Mouse (Mus musculus) B cell, adult 62 days (primary cell): ENCODE data around the gene Zfp956. TPM values are rescaled to one million over a fixed set of nuclear protein-coding genes. Genes with fewer than 3 reads are reported as not detected.

Experiments
- total RNA-seq: library from RNA; stranded (reverse); gene quantifications from 4 replicates; pipeline ENCODE4 v1.2.4, GENCODE M21; 2023

The Zfp956 gene
- total RNA-seq = 27.9 to 34.3 TPM (median 31.3 TPM) in 4 replicates

DNA sequence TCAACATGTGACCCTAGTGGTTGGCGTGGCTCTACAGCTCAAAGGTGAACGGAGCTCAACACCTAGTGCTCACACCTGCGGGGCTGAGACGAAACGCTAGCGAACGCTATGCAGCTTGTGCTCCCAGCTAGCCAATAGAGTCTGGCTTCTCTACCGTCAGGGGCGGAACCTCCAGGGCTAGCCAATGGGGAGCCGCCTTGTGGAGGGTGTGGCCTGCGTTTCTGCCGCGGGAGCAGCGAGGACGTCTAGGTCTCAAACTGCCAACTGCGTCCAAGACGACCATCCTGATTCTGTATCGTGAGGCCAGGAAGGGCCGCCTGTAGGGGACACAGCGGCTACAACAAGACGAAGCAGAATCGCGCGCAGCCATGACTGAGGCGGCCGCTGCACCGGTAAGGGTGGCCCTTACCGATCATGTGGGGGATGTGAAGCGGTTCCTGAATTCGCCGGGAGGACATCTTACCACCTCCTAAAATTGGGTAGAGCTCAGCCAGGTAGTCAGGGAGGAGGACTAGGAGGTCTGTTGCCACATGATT, at the start of gene Zfp956:
Gene Zfp956, plus strand, starts transcription at position 200 of the 536 bp plus-strand sequence.

DNA sequence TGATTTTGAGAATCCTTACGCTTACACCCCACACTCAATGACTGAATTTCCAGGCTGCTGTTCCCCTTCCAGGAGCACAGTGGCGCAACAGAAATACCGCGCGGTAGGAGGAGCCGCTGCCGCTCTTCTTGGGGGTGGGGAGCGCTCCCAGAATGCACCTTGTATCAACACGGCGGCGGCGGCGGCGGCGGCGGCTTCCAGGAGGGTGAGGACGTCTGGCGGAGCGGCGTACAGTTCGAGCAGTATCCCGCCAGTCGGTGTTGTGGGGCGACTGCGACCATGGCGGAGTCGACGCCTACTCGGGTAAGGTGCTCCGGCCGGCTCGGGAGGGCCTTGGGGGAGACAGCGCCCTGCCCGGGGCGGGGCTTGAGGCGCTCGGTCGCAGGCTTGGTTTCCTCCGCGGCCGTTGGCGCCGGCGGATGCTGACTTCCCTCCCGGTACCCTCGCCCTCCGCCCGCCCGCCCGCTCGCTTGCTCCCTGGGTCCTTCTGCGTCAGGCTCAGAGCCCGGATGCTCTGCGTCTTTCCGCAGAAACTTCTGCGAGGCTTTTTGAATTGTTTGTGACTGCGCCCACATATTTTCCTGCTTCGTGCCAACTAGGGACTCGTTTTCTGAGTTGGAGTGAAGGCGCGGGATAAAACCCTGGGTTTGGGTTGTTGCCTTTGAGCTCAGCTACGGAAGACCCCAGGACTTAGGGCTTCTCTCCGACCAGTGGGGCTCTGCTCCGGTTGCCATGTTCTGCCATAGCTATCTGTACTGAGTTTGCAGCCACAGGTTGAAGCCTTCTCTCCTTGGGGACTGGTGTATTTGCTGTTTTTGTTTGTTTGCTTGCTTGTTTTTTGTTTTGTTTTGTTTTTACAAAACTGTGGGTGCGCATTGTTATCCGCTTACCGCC, 32.5 kb upstream of the Zfp956 start, which contains the start of gene Zfp212:
Gene Zfp212, plus strand, starts transcription at position 30 of the 894 bp plus-strand sequence.

Other genes starting within 250 kb of the Zfp956 start
- 186 to 205 TPM (median 195 TPM) in 4 replicates for gene Pdia4, start 140.0 kb upstream of the Zfp956 start, total RNA-seq
- gene Zfp786, start 122.5 kb upstream of the Zfp956 start, total RNA-seq = 0.27 TPM in 1 of 4 replicates, not detected in the others
- gene Zfp398, start 117.7 kb upstream of the Zfp956 start, total RNA-seq = 27.1 to 32.4 TPM (median 28.6 TPM) in 4 replicates
- gene Zfp282, start 76.2 kb upstream of the Zfp956 start, total RNA-seq = 13.5 to 15.6 TPM (median 15.0 TPM) in 4 replicates
- 28.5 to 33.7 TPM (median 30.8 TPM) in 4 replicates for gene Zfp212, start 32.9 kb upstream of the Zfp956 start, total RNA-seq
- gene Zfp777, start 95.5 kb downstream of the Zfp956 start, total RNA-seq = 42.4 to 52.1 TPM (median 45.6 TPM) in 4 replicates
- gene Zfp746, start 133.2 kb downstream of the Zfp956 start, total RNA-seq = 65.2 to 71.2 TPM (median 68.8 TPM) in 4 replicates